Mouse (Mus musculus) midbrain, embryonic 14.5 days (tissue): ENCODE data around the gene Smyd5. TPM values are rescaled to one million over a fixed set of nuclear protein-coding genes. Genes with fewer than 3 reads are reported as not detected.

Experiments
- ATAC-seq: fragments of 200-750 bp; cut with Nextera tagmentation; 2 replicates; pipeline ENCODE4 v1.8.0; 2017; ENCODE audit warnings: moderate number of reproducible peaks, moderate library complexity; ENCODE audit not compliant: low FRiP score, low TSS enrichment
- DNase-seq: peaks from one replicate; pipeline ENCODE4 v3.0.0-alpha.2; 2015
- H3K27ac ChIP-seq: fragments of 300-500 bp; sonication (generic); replicated peaks from 2 replicates; pipeline ENCODE4 v1.5.1; 2014; ENCODE audit warnings: mild to moderate bottlenecking, low read depth, low read length, moderate library complexity
- H3K27me3 ChIP-seq: fragments of 300-500 bp; sonication (generic); 2 replicates; pipeline ENCODE4 v1.6.1; 2014; ENCODE audit warnings: low read length, control low read depth, mixed read lengths; ENCODE audit not compliant: control insufficient read depth, insufficient read depth
- H3K36me3 ChIP-seq: fragments of 300-500 bp; sonication (generic); 2 replicates; pipeline ENCODE4 v1.6.1; 2014; ENCODE audit warnings: low read length, control low read depth; ENCODE audit not compliant: control insufficient read depth, insufficient read depth
- H3K4me1 ChIP-seq: fragments of 300-500 bp; sonication (generic); 2 replicates; pipeline ENCODE4 v1.6.1; 2014; ENCODE audit warnings: mild to moderate bottlenecking, antibody characterized with exemption, low read length, control low read depth; ENCODE audit not compliant: control insufficient read depth, insufficient read depth
- H3K4me2 ChIP-seq: fragments of 300-500 bp; sonication (generic); 2 replicates; pipeline ENCODE4 v1.6.1; 2014; ENCODE audit warnings: mild to moderate bottlenecking, low read length, moderate library complexity
- H3K4me3 ChIP-seq: fragments of 300-500 bp; sonication (generic); replicated peaks from 2 replicates; pipeline ENCODE4 v1.5.1; 2014; ENCODE audit warnings: low read depth, low read length
- H3K9ac ChIP-seq: fragments of 300-500 bp; sonication (generic); replicated peaks from 2 replicates; pipeline ENCODE4 v1.6.1; 2014; ENCODE audit warnings: mild to moderate bottlenecking, low read length, moderate library complexity
- H3K9me3 ChIP-seq: fragments of 300-500 bp; sonication (generic); 2 replicates; pipeline ENCODE4 v1.6.1; 2016; ENCODE audit warnings: low read length, control low read depth, mixed read lengths; ENCODE audit not compliant: control insufficient read depth
- WGBS: fragments of 180-500 bp; shearing (Covaris S2); extraction: QIAGEN DNeasy Blood & Tissue Kit; methylation state at CpG from one replicate; pipeline ENCODE4 v1.1.7; 2014; 5-methylcytosine and 5-hydroxymethylcytosine counted together
- polyA plus RNA-seq: library from polyadenylated mRNA; unstranded; fragments of >200 nt; fragmentation: Nextera tagmentation; extraction: Ambion mirVana; gene quantifications from 2 replicates; pipeline ENCODE4 v1.2.1, GENCODE M21; 2014

Smyd5 gene
- polyA plus RNA-seq, 1 experiment from 2014 or later = 54.0 TPM

GRCm38 (mm10) chr6:85478416-85478815 is 46.6 kb downstream of the Smyd5 start:
- no peak overlapping the region for H3K4me3 ChIP-seq
- no peak overlapping the region for H3K9ac ChIP-seq
- DNase-seq = no peak
- ATAC-seq = no peak
- no peak overlapping the region for H3K27ac ChIP-seq
- H3K4me1 ChIP-seq = no peaks in the 10 kb centered on the region
- 57% methylated on average over 14 of the region's 14 CpGs for WGBS
- no peak overlapping the region for H3K4me2 ChIP-seq
- no peaks in the 10 kb centered on the region for H3K9me3 ChIP-seq
- peaks cover 3% of the 10 kb centered on the region; the same call in 1 of the 2 replicates for H3K27me3 ChIP-seq
- peaks cover 33% of the 10 kb centered on the region for H3K36me3 ChIP-seq

- H3K9me3 ChIP-seq = no peaks in the 10 kb centered on the region
- H3K4me3 ChIP-seq = no peak overlapping the region
- H3K36me3 ChIP-seq = peaks cover 24% of the 10 kb centered on the region
- ATAC-seq = no peak; the same call in 1 of the 2 replicates
- H3K27me3 ChIP-seq = peaks cover 17% of the 10 kb centered on the region
- H3K4me1 ChIP-seq = no peaks in the 10 kb centered on the region
- DNase-seq = no peak
- H3K4me2 ChIP-seq = no peak overlapping the region
- WGBS = 89% methylated on average over 5 of the region's 5 CpGs
- H3K27ac ChIP-seq = no peak overlapping the region
- H3K9ac ChIP-seq = no peak overlapping the region; the same call in 1 of the 2 replicates
Measured at GRCm38 (mm10) chr6:85479979-85480378, 48.2 kb downstream of the Smyd5 start.

GRCm38 (mm10) chr6:85480685-85481084 is 48.9 kb downstream of the Smyd5 start:
- no peak; the same call in 1 of the 2 replicates for ATAC-seq

GRCm38 (mm10) chr6:85483843-85484721 is 52.3 kb downstream of the Smyd5 start:
- H3K9ac ChIP-seq = peak overlapping the region; percentile 23; the same call in 1 of the 2 replicates
- peaks cover 35% of the 10 kb centered on the region for H3K27me3 ChIP-seq
- no peaks in the 10 kb centered on the region for H3K9me3 ChIP-seq
- peak overlapping the region; percentile 33 for H3K4me3 ChIP-seq
- peaks cover 12% of the 10 kb centered on the region for H3K36me3 ChIP-seq
- peak; percentile 69 for DNase-seq
- 4% methylated on average over 92 of the region's 92 CpGs for WGBS
- peak overlapping the region; percentile 55 for H3K4me2 ChIP-seq
- H3K27ac ChIP-seq = no peak overlapping the region
- no peaks in the 10 kb centered on the region for H3K4me1 ChIP-seq
- no peak for ATAC-seq

More at GRCm38 (mm10) chr6:85480685-85481084, 48.9 kb downstream of the Smyd5 start:
- Histone ChIP-seq H3K4me1 (no peaks in the 10 kb centered on the region), H3K36me3 (peaks cover 19% of the 10 kb centered on the region), H3K27me3 (peaks cover 24% of the 10 kb centered on the region), H3K4me3 (no peak overlapping the region), H3K9me3 (no peaks in the 10 kb centered on the region), H3K4me2 (no peak overlapping the region), H3K27ac (no peak overlapping the region), H3K9ac (no peak overlapping the region)
- 74% methylated on average over 16 of the region's 16 CpGs for WGBS
- DNase-seq = no peak

GRCm38 (mm10) chr6:85485738-85486137 is 53.9 kb downstream of the Smyd5 start:
- Histone ChIP-seq H3K4me2 (no peak overlapping the region), H3K4me3 (no peak overlapping the region), H3K9ac (no peak overlapping the region), H3K27ac (no peak overlapping the region), H3K4me1 (no peaks in the 10 kb centered on the region), H3K36me3 (peaks cover 5% of the 10 kb centered on the region; the same call in 1 of the 2 replicates), H3K9me3 (no peaks in the 10 kb centered on the region), H3K27me3 (peaks cover 35% of the 10 kb centered on the region)
- ATAC-seq = no peak
- 77% methylated on average over 2 of the region's 2 CpGs for WGBS
- no peak for DNase-seq

- Histone ChIP-seq H3K27ac (no peak overlapping the region), H3K9ac (no peak overlapping the region), H3K4me3 (no peak overlapping the region), H3K4me1 (no peaks in the 10 kb centered on the region), H3K9me3 (no peaks in the 10 kb centered on the region), H3K27me3 (peaks cover 32% of the 10 kb centered on the region), H3K36me3 (no peaks in the 10 kb centered on the region), H3K4me2 (no peak overlapping the region)
- WGBS = 11% methylated on average over 4 of the region's 4 CpGs
- ATAC-seq (no peak), DNase-seq (no peak)
Measured at GRCm38 (mm10) chr6:85488510-85488909, 56.7 kb downstream of the Smyd5 start.

- 74% methylated on average over 3 of the region's 3 CpGs for WGBS
Measured at GRCm38 (mm10) chr6:85489717-85490116, 57.9 kb downstream of the Smyd5 start.

GRCm38 (mm10) chr6:85490252-85490651 is 58.5 kb downstream of the Smyd5 start:
- H3K9ac ChIP-seq = no peak overlapping the region
- DNase-seq (no peak), ATAC-seq (no peak)
- H3K36me3 ChIP-seq = no peaks in the 10 kb centered on the region
- H3K27me3 ChIP-seq = peaks cover 15% of the 10 kb centered on the region
- H3K9me3 ChIP-seq = no peaks in the 10 kb centered on the region
- H3K4me3 ChIP-seq = no peak overlapping the region
- no peaks in the 10 kb centered on the region for H3K4me1 ChIP-seq
- 91% methylated on average over 4 of the region's 4 CpGs for WGBS
- H3K4me2 ChIP-seq = no peak overlapping the region
- H3K27ac ChIP-seq = no peak overlapping the region

More at GRCm38 (mm10) chr6:85489717-85490116, 57.9 kb downstream of the Smyd5 start:
- Histone ChIP-seq H3K4me2 (no peak overlapping the region), H3K27ac (no peak overlapping the region), H3K4me3 (no peak overlapping the region), H3K9me3 (no peaks in the 10 kb centered on the region), H3K4me1 (no peaks in the 10 kb centered on the region), H3K27me3 (peaks cover 20% of the 10 kb centered on the region), H3K36me3 (no peaks in the 10 kb centered on the region), H3K9ac (no peak overlapping the region)
- ATAC-seq = no peak
- DNase-seq = no peak

- DNase-seq (no peak), ATAC-seq (no peak)
- WGBS = 94% methylated on average over 3 of the region's 3 CpGs
- Histone ChIP-seq H3K27me3 (0 out of 2 replicates have a peak, but pooled peaks cover 2% of the 10 kb centered on the region), H3K4me2 (no peak overlapping the region), H3K4me3 (no peak overlapping the region), H3K9me3 (no peaks in the 10 kb centered on the region), H3K4me1 (no peaks in the 10 kb centered on the region), H3K27ac (no peak overlapping the region), H3K36me3 (no peaks in the 10 kb centered on the region), H3K9ac (no peak overlapping the region)
Measured at GRCm38 (mm10) chr6:85491606-85492005, 59.8 kb downstream of the Smyd5 start.
